Mouse (Mus musculus) kidney, embryonic 16.5 days (tissue): ENCODE data around the gene Sh3pxd2b. TPM values are rescaled to one million over a fixed set of nuclear protein-coding genes. Genes with fewer than 3 reads are reported as not detected.
A peak's percentile ranks its signal among the peaks of the same experiment; 100 is the strongest.

Experiments used
- ATAC-seq: fragments of 200-750 bp; cut with Nextera tagmentation; 2 replicates; pipeline ENCODE4 v1.8.0; 2017; ENCODE audit warnings: moderate TSS enrichment; ENCODE audit not compliant: low FRiP score, low TSS enrichment
- H3K27ac ChIP-seq: fragments of 300-500 bp; sonication (generic); 2 replicates; pipeline ENCODE4 v1.5.1; 2014; ENCODE audit warnings: low read length
- H3K27me3 ChIP-seq: fragments of 300-500 bp; sonication (generic); 2 replicates; pipeline ENCODE4 v1.6.1; 2014; ENCODE audit warnings: low read length, control low read depth, mixed read lengths; ENCODE audit not compliant: insufficient read depth
- H3K36me3 ChIP-seq: fragments of 300-500 bp; sonication (generic); 2 replicates; pipeline ENCODE4 v1.6.1; 2014; ENCODE audit warnings: low read length, control low read depth, mixed read lengths; ENCODE audit not compliant: insufficient read depth
- H3K4me1 ChIP-seq: fragments of 300-500 bp; sonication (generic); 2 replicates; pipeline ENCODE4 v1.6.1; 2014; ENCODE audit warnings: low read length, control low read depth, mixed read lengths; ENCODE audit not compliant: insufficient read depth
- H3K4me2 ChIP-seq: fragments of 300-500 bp; sonication (generic); replicated peaks from 2 replicates; pipeline ENCODE4 v1.6.1; 2014; ENCODE audit warnings: low read depth, low read length
- H3K4me3 ChIP-seq: fragments of 300-500 bp; sonication (generic); 2 replicates; pipeline ENCODE4 v1.5.1; 2014; ENCODE audit warnings: mild to moderate bottlenecking, low read length
- H3K9ac ChIP-seq: fragments of 300-500 bp; sonication (generic); replicated peaks from 2 replicates; pipeline ENCODE4 v1.6.1; 2014; ENCODE audit warnings: low read length
- H3K9me3 ChIP-seq: fragments of 300-500 bp; sonication (generic); 2 replicates; pipeline ENCODE4 v1.6.1; 2016; ENCODE audit warnings: low read length, control low read depth
- whole genome bisulfite sequencing: fragments of 180-500 bp; shearing (Covaris S2); extraction: QIAGEN DNeasy Blood & Tissue Kit; methylation state at CpG from one replicate; pipeline ENCODE4 v1.1.7; 2014; 5-methylcytosine and 5-hydroxymethylcytosine counted together
- polyA plus RNA-seq: library from polyadenylated mRNA; unstranded; fragments of >200 nt; fragmentation: Nextera tagmentation; extraction: Ambion mirVana; gene quantifications from 2 replicates; pipeline ENCODE4 v1.2.1, GENCODE M21; 2015

Sh3pxd2b gene
- polyA plus RNA-seq, 1 experiment from 2014 or later: 17.7 TPM

DNA sequence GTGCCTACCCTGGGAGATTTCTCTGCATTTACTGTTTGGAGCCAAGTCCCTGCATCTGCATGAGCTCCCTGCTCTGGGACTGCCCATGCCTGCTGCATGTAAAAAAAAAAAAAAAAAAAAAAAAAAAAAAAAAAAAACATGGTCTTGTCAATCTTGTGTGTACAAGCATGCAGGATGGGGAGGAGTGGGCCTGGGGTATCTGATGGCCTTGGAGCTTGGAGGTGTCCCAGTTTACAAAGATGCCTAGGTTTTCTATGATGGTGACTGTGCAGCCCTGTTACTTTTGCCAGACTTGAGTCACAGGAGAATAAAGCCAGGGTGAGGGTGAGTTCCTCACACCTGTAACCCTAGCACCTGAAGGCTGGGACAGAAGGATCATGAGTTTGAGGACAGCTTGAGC lies 61.4 kb downstream of the Sh3pxd2b start:
- peaks cover 18% of the 10 kb centered on the region; the same call in 1 of the 2 replicates for H3K4me1 ChIP-seq
- no peaks in the 10 kb centered on the region for H3K9me3 ChIP-seq
- no peak overlapping the region for H3K9ac ChIP-seq
- no peak overlapping the region for H3K4me2 ChIP-seq
- no peak for ATAC-seq
- H3K27me3 ChIP-seq: no peaks in the 10 kb centered on the region
- H3K36me3 ChIP-seq: peaks cover 11% of the 10 kb centered on the region
- H3K4me3 ChIP-seq: no peak overlapping the region
- no peak overlapping the region for H3K27ac ChIP-seq

DNA sequence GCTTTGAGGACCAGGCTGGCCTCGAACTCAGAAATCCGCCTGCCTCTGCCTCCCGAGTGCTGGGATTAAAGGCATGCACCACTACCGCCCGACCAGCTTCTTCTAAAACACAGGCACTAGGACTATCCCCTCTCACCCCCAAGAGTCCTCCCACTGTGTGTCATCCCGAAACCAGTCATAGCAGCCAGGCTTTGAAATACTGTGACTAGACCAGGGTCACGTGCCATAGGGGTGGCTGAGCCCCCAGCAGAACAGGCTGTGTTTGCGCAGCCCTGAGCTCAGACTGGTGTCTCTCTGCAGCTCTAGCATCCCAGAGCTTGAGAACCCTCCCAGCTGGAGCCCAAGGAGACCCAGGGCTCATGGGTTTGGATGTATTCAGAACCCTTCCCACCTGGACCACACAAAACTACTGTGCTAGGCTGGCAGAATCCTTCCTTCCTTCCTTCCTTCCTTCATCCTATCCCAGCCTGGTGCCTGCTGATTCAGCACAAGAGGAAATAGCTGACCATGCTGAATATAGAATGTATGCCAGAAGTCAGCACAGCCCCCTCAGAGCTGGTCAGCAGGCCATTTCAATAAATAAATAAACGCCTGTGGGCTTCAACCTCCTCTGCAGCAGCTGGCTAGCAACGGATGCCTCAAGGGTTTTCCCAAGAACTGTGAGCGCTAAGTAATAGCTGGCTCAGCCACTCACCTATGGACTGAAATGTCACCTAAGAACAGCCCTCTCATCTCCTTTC lies 62.4 kb downstream of the Sh3pxd2b start:
- Histone ChIP-seq H3K9ac (no peak overlapping the region), H3K27ac (peak overlapping the region; percentile 37; the same call in 1 of the 2 replicates), H3K4me2 (no peak overlapping the region), H3K27me3 (no peaks in the 10 kb centered on the region), H3K4me1 (peaks cover 18% of the 10 kb centered on the region; the same call in 1 of the 2 replicates), H3K9me3 (no peaks in the 10 kb centered on the region), H3K36me3 (peaks cover 13% of the 10 kb centered on the region), H3K4me3 (no peak overlapping the region)
- WGBS: 64% methylated on average over 11 of the region's 11 CpGs
- peak; percentile 71 for ATAC-seq

DNA sequence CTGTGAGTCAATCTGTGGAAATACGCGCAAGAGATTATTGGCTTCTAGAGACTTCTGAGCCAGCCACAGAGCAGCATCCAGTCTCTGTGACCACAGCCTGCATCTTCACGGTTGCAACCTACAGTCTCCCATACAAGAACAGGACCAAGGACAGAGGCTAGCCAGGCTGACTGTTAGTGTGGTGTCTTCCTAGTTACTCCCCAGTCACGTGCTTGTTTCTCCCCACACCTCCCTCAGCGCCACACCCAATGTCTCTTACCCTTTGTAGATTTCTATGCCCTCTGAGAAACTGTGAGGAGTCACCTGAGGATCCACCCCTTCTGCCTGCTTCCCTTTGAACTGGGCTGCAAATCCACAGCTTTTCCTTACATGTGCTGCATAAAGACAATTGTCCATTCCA lies 72.4 kb downstream of the Sh3pxd2b start:
- ATAC-seq: no peak
- 80% methylated on average over 5 of the region's 5 CpGs for WGBS

DNA sequence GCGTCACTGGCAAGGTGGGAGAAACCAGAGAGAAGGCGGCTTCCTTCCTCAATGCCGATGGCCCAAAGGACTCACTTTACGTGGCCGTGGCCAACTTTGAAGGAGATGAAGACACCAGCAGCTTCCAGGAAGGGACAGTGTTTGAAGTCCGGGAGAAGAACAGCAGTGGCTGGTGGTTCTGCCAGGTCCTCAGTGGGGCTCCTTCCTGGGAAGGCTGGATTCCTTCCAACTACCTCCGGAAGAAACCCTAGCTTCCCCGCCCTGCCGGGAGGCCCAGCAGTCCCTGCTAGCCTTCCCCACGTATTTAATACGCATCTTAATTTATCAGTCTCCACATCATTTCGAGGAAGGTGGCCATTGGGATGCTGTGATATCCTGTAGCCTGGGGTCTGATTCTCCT lies 75.7 kb downstream of the Sh3pxd2b start:
- H3K9me3 ChIP-seq: no peaks in the 10 kb centered on the region
- ATAC-seq: no peak
- no peaks in the 10 kb centered on the region for H3K4me1 ChIP-seq
- peaks cover 57% of the 10 kb centered on the region for H3K36me3 ChIP-seq
- no peak overlapping the region for H3K4me3 ChIP-seq
- WGBS: 74% methylated on average over 12 of the region's 12 CpGs
- H3K27ac ChIP-seq: no peak overlapping the region
- H3K9ac ChIP-seq: no peak overlapping the region
- H3K4me2 ChIP-seq: no peak overlapping the region
- H3K27me3 ChIP-seq: no peaks in the 10 kb centered on the region

More for the DNA sequence above, 72.4 kb downstream of the Sh3pxd2b start:
- H3K4me3 ChIP-seq: no peak overlapping the region
- no peak overlapping the region for H3K4me2 ChIP-seq
- no peaks in the 10 kb centered on the region for H3K27me3 ChIP-seq
- peaks cover 76% of the 10 kb centered on the region for H3K36me3 ChIP-seq
- no peaks in the 10 kb centered on the region for H3K9me3 ChIP-seq
- H3K4me1 ChIP-seq: no peaks in the 10 kb centered on the region
- H3K27ac ChIP-seq: no peak overlapping the region
- H3K9ac ChIP-seq: no peak overlapping the region

DNA sequence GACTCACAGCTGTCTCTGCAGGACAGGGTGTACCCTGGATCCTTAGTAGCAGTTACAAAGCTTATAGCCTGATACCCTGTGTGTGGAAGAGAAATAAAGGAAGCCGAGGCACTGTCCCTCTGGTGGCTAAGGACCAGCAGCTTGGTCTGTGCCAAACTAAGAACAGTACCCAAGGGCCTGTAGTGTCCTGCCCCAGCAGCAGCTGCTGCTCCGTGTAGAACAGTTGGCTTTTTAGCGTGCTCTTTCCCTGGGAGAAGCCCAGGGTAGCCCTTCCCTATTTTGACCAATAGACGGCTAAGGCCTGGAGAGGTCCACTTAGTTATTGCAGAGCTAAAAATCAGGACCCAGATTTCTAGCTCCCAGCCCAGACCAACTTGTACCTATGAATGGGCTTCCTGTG lies 77.0 kb downstream of the Sh3pxd2b start:
- Histone ChIP-seq H3K27ac (no peak overlapping the region), H3K4me2 (no peak overlapping the region), H3K4me3 (no peak overlapping the region), H3K9me3 (no peaks in the 10 kb centered on the region), H3K27me3 (no peaks in the 10 kb centered on the region), H3K36me3 (peaks cover 52% of the 10 kb centered on the region), H3K9ac (no peak overlapping the region), H3K4me1 (no peaks in the 10 kb centered on the region)
- WGBS: 87% methylated on average over 4 of the region's 4 CpGs
- ATAC-seq: no peak

DNA sequence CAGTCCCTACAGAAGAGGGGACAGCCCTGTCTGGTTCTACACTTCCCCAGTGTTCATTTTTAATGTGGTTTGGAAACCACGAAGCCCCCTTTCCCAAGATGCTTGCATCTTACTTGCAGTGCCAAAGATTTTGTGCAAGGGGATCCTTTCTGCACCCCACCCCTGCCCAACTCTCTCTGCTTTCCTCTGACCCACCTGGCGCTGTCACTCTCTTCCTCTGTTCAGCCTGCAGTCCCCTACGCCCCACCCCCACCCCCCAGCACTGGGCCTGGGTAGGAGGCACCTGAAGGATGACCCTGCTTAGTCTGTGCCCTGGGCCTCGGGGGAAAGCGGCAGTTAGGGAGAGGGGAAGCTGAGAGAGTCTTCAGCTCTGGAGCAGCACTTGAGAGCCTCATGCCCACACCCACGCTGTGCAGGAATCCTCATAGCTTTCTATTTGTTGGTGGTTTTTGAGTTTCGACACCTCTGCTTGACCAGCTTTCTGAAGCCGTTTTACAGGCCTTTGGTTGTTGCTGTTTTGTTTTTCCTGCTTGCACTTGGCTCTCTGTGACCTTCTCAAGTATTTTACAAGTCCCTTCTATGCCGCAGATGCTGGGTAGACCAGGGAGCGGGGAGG lies 77.5 kb downstream of the Sh3pxd2b start:
- 70% methylated on average over 10 of the region's 10 CpGs for WGBS
- no peak for ATAC-seq

DNA sequence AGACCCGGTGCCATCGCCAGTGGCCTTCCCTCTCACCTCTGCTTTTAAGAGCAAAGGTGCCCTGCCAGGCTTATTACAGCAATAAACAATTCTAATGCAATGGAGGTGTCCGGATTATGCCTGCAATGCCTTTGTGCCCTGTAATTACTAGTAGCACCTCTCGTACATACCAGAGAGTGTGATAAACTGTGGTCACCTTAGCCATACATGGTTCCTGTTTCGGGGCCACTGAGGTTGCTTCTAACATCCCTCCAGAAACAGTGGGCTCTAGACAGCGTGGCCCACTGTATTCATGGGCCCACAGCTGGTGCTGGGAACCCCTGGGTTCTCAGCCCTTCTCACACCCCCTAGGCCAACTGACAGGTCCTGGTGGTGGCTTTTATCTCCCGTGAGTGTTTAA lies 79.9 kb downstream of the Sh3pxd2b start:
- no peaks in the 10 kb centered on the region for H3K27me3 ChIP-seq
- peaks cover 26% of the 10 kb centered on the region for H3K36me3 ChIP-seq
- H3K9ac ChIP-seq: no peak overlapping the region
- no peak overlapping the region for H3K4me2 ChIP-seq
- 52% methylated on average over 7 of the region's 7 CpGs for WGBS
- ATAC-seq: no peak
- H3K4me1 ChIP-seq: no peaks in the 10 kb centered on the region
- no peak overlapping the region for H3K4me3 ChIP-seq
- H3K9me3 ChIP-seq: no peaks in the 10 kb centered on the region
- H3K27ac ChIP-seq: no peak overlapping the region

More for the DNA sequence above, 77.5 kb downstream of the Sh3pxd2b start:
- no peaks in the 10 kb centered on the region for H3K27me3 ChIP-seq
- no peak overlapping the region for H3K4me3 ChIP-seq
- no peak overlapping the region for H3K9ac ChIP-seq
- H3K9me3 ChIP-seq: no peaks in the 10 kb centered on the region
- H3K36me3 ChIP-seq: peaks cover 47% of the 10 kb centered on the region
- no peak overlapping the region for H3K27ac ChIP-seq
- H3K4me1 ChIP-seq: no peaks in the 10 kb centered on the region
- no peak overlapping the region for H3K4me2 ChIP-seq

DNA sequence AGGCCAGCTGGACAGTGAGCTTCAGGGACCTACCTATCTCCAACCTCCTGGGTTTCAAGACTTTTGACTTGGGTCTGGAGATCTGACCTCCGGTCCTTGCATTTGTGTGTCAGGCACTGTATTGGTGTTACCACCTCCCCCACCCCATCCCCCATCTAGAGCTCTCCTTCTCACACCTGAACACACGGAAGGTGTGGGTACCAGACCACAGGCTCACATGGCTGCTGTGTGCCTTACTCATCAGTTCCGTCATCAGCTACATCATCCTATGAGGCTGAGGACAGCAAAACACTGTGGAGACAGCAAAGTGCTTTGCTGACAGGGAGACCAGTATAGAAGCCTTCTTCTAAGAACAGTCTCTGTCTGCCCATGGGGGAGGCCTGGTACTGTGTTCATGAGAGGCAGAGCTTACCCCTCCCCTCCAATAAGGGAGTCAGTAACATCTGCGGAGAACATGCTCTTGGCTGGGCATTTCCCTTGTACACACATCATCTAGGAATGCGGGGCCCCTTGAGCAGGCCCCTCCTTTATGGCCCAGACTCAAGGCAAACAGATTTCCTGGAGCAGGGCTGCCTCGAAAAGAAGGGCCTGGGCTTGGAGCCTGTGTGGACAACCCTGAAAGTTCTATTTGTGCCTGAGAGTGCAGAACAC lies 87.9 kb downstream of the Sh3pxd2b start:
- H3K27ac ChIP-seq: peak overlapping the region; percentile 78
- H3K9me3 ChIP-seq: 0 out of 2 replicates have a peak, but pooled peaks cover 3% of the 10 kb centered on the region
- H3K9ac ChIP-seq: no peak overlapping the region
- WGBS: 50% methylated on average over 6 of the region's 6 CpGs
- H3K36me3 ChIP-seq: no peaks in the 10 kb centered on the region
- no peak overlapping the region for H3K4me3 ChIP-seq
- H3K27me3 ChIP-seq: no peaks in the 10 kb centered on the region
- no peak overlapping the region for H3K4me2 ChIP-seq
- peak; percentile 95 for ATAC-seq
- H3K4me1 ChIP-seq: peaks cover 13% of the 10 kb centered on the region

DNA sequence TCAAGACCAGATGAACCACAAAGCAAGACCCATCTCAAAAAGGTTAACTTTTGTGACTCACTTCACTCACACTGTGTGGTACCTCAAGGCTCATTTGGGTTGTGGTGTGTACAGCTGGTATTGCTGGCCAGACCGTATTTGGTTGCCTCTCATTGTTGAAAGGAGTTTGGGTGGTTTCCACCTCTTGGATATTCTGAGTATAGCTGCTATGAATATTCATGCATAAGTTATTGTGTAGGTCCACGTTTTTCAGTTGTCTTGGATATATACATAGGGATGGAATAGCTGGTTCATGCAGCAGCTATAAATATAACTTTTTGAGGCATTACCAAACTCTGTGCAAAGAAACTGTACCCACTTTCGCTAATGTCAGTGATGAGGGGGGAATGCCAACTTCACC lies 95.0 kb downstream of the Sh3pxd2b start:
- Histone ChIP-seq H3K4me2 (no peak overlapping the region), H3K4me3 (no peak overlapping the region), H3K27me3 (no peaks in the 10 kb centered on the region), H3K9me3 (0 out of 2 replicates have a peak, but pooled peaks cover 7% of the 10 kb centered on the region), H3K27ac (no peak overlapping the region), H3K9ac (no peak overlapping the region), H3K4me1 (no peaks in the 10 kb centered on the region), H3K36me3 (no peaks in the 10 kb centered on the region)
- ATAC-seq: no peak
- 75% methylated on average over 3 of the region's 3 CpGs for WGBS

DNA sequence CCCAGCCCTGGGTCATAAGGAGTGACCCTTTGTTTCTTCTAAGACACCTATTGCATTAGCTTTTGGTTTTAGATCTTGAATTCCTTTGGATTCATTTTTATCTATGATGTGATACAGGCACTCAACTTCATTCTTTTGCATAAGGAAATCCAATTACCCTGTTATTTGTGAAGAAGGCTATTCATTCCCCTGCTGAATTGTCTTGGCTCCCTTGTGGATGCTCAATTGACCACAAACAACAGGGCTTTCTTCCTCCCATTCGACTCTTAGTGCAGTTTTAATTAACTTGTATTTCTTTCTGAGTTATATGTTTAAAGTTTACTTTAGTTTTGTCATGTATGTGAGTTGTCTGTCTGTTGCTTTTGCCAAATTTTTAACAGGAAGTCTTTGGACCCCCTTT lies 96.6 kb downstream of the Sh3pxd2b start:
- WGBS: 38% methylated on average over 1 of the region's 1 CpGs
- no peak overlapping the region for H3K9ac ChIP-seq
- H3K4me3 ChIP-seq: no peak overlapping the region
- no peaks in the 10 kb centered on the region for H3K27me3 ChIP-seq
- H3K9me3 ChIP-seq: 0 out of 2 replicates have a peak, but pooled peaks cover 7% of the 10 kb centered on the region
- H3K4me2 ChIP-seq: no peak overlapping the region
- H3K4me1 ChIP-seq: no peaks in the 10 kb centered on the region
- no peak for ATAC-seq
- no peak overlapping the region for H3K27ac ChIP-seq
- no peaks in the 10 kb centered on the region for H3K36me3 ChIP-seq
